Mouse (Mus musculus) heart, postnatal 0 days (tissue): ENCODE measurements around the gene Saysd1.

Source experiments
- CTCF ChIP-seq: IDR thresholded peaks from 2 replicates; pipeline ENCODE4 v1.5.1; 2016; ENCODE audit warnings: antibody characterized with exemption, control low read depth, low read depth
- EP300 ChIP-seq: IDR thresholded peaks from 2 replicates; pipeline ENCODE4 v1.6.1; 2016; ENCODE audit warnings: antibody characterized with exemption, low read depth

DNA sequence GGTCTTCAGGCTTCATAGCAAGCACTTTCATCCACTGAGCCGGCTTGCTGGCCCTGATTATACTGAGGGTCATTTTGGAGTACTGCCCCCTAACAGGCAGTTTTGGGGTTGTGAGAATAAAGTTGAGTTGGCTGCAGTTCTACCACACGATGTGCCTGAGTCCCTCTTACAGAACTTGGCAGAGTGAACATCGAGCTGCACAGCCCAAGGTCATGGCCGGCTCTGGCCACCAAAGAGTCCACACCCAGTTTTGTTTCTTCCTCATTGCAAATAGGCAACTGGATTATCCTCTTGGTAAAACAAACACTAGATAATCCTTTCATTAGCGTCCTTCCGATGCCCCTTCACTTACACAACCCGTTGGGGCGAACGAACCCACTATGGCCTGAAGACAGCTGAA, 47.1 kb upstream of the Saysd1 start:
- TF ChIP-seq CTCF (no peak), EP300 (no peak)
